Mouse (Mus musculus): ENCODE measurements around the gene Psmb5. TPM values are rescaled to one million over a fixed set of nuclear protein-coding genes. Genes with fewer than 3 reads are reported as not detected.
"Not testable (repeated sequence)": the region's sequence is repeated elsewhere in the genome, so short reads cannot be mapped to it uniquely, and the experiment has no call there.

The Psmb5 gene
- total RNA-seq, 2 experiments from 2014 or later: 209 to 210 TPM

DNA sequence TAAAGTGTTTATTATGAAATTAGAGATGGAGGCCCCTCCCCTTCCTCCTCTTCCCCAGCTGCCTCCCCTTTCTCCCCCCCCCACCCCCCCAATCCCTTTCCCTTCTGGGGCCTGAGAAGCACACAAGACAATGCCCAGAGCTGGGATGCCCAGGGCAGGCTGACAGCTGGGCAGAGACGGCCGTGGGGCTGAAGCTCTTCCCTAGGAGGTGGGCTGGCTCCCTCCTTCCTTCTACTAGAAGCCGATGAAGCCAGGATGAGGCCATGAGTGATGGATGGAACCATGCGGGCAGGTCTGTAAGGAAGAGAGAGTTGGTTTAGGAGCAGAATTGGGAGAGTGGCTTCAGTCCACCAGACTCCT lies 13.4 kb upstream of the Psmb5 start:
- no peak for DNase-seq (ENCODE audit: low spot score in 2 of 2)

DNA sequence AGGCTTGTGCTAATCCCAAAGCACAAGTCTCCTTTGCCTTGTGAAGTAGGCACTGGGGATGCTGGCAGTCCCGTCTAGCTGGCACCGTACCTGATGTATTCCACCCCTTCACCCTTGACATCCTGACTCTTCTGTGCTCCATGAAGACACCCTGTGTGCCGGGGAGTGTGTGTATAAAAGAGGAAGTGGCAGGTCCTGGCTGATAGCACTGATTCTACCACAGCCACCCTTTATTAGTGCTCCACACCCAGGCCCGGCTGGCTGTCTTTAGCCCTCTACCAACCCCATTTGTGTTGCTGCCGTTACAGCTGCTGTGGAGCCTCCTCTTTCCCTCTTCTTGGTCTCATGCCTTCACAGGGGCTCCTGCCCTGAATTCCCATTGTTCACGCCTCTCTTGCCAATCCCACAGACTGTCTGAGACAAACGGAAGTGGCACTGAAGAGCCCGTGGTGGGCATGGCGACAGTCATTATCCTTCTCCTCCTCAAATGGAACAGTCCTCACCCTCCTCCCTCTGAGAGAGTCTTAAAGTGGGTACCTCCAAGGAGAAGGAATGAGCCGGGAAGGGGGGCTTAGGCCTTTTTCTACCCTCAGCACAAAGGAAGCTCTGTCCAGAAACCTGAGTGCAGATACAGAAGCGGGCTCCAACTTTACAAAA lies 12.9 kb upstream of the Psmb5 start:
- DNase-seq (ENCODE audit: low spot score in 2 of 2): no peak

DNA sequence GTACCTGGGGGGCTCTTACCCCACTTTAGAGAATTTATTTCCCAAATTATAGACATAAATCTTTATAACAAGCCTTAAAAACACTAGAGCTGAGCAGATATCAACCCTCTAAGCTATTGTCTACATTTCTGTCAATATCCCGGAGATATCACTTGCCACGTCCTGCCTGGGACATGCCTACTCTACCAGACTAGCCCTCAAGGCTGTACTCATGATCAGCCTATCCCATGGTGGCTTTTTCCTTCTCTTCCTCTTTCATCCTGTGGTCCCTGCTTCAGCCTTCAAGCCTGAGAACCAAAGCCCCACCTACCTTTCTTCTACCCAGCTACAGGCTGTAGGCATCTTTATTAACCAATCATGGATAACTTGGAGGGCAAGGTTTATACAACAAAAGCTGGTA lies 12.0 kb upstream of the Psmb5 start:
- no peak for DNase-seq (ENCODE audit: low spot score in 2 of 2)

DNA sequence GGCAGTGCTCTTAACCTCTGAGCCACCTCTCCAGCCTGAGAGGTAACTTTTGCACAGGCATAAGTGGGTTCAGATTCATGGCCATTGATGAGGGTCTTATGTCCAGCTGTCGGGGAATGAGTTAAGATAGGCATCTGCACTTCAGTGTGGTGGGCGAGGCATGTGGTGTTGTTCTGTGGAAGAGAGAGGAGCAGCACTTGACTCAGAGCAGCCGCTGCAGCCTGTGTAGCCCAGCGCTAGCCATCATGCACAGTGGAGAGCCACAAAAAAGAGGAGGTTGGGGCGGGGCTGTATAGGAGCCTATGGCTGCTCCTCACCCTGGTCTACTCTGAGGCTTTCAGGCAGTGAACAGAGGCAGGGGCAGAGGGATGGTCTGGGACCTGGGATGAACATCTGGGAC lies 10.3 kb upstream of the Psmb5 start:
- DNase-seq (ENCODE audit: low spot score in 2 of 2): no peak

DNA sequence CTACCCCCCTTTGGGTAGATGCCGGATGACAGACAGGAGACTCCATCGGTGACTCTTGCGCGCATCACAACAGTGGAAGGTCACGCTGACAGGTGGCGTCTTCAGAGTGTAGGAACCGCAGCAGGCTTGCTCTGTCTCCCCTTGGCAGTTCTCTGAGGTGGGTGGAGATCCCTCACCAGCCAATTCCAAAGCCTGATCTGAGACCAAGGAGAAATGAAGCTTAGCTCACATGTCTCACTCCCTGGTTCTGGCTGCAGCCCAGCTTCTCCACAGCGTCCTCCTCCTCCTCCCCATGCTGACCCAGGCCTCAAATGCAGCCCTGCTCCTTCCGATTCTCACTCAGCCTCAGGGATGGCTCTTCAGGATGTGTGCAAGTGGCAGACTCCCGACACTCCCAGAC lies 7.2 kb upstream of the Psmb5 start:
- DNase-seq (ENCODE audit: low spot score in 2 of 2): no peak

DNA sequence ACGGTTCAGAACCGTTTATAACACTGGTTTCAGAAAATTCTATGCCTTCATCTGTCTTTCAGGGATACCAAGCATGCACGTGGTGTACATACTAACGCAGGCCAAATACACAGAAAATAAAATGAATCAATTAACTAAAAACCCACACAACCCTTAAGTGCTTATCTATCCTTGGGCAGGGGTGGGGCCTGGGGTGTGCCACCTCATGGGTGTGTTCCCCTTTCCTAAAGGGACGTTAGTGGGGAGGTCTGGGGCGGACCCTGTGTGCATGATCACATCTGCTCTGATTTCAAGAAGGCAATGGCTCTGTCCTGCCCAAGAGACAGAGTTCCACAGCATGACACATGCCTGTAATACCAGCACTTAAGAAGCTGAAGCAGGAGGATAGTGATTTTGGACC lies 5.5 kb upstream of the Psmb5 start:
- DNase-seq (ENCODE audit: low spot score in 2 of 2): no peak

DNA sequence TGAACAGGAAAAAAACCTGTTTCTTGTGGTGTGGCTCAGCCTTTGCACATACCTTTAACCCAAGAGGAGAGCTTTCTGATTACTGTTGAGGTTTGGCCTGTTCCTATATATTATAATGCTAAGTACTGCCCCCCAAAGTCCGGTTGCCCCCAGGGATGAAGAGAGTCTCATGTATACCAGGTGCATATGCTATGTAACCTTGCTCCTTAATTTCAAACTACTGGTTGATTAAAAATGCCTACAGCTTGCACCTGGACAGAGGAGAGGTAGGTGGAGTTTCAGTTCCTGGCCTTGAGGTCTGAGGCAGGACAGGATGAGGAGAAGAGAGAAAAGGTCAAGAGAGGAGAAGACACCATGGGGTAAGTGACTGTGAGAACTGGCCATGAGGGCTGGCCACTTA lies 3.3 kb upstream of the Psmb5 start, which contains the start of gene Psmb11:
Gene Psmb11, plus strand, starts transcription at position 301 of the 400 bp plus-strand sequence.
- DNase-seq (ENCODE audit: low spot score in 2 of 2): no peak

DNA sequence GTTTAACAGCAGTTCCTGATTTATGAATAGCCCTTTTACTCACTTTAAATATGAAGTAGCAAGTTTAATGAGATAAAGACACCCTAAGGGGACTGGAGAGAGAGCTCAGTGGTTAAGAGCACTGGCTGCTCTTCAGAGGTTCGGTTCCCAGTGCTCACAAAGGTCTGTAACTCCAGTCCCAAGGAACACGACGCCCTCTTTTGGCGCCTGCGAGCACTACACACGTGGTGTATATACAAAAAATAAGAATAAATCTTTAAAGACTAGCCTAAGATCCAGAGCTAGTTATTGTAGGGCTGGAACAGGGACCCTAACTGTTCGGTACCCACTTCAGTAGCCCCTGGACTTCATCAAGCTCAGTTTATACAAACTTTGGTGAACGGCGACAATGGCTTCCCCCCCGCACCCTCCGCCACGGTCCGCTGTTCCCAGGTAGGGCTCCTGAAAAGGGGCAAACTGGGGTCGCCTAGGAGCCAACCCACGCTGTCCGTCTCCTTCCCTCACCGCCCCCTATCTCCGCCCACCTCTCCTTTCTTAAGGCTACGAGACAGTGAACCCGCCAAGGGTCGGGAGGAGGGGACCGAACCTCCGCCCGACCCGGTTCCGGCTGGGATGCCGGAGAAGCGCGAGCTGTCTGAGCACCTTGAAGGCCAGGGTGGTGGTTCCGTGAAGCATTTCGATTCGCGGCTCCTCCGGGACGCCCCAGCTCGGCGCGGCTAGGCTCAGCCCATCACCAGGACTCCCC lies 498 bp downstream of the Psmb5 start:
- DNase-seq (ENCODE audit: low spot score in 2 of 2): no peak

DNA sequence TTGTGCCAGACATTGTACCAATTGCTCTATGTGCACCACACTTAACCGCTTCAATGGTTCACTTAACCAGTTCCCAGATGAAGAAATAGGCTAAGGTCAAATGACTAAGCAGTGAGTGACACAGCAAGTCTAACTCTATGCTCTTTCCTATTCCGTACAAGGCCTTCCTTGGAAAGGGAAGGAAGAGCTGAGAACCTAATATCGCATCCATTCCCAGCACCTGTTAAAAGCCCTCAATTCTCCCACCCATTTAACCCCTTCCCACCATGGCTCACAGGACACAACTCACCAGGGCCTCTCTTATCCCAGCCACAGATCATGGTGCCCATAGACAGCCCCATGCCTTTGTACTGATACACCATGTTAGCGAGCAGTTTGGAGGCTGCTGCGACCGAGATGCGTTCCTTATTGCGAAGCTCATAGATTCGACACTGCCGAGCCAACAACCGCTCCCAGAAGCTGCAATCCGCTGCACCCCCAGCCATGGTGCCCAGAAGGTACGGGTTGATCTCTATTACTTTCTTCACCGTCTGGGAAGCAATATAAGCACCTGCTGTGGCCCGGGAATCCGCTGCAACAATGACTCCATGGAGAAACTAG lies 1.5 kb downstream of the Psmb5 start:
- DNase-seq (ENCODE audit: low spot score in 2 of 2): no peak

DNA sequence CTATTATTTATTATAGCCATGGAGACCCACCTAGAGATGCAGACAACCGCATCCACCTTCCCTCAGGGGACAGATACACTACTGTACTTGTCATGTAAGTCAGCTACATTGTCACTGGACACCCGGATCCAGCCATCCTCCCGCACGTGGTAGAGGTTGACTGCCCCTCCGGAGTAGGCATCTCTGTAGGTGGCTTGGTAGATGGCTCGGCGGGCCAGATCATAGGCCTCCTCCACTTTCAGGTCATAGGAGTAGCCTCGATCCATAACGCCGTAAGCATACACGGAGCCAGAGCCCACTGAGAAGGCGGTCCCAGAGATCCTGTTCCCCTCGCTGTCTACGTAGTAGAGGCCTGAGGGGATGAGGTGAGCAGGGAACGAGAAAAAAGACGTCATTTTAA lies 3.7 kb downstream of the Psmb5 start:
- DNase-seq (ENCODE audit: low spot score in 2 of 2): not testable (repeated sequence)

DNA sequence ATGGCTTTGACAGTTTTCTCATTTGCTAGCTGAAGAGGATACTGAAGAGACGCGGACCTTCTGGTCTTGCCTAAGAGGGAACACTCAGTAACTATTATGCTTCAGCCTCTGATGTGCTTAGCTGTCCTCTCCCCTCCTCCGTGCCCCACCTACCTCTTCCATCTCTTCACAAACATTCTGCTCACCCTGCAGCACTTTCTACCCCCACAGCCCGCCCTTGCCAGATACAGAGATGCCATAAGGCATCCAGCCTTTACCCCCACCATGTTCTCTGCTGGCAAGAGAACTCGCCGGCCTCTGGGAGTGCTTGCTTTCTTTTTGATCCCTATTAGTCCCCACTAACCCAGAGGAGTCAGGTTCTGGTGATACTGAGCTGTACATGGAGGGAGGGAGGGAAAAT lies 7.2 kb downstream of the Psmb5 start:
- DNase-seq (ENCODE audit: low spot score in 2 of 2): peak; percentile 75 to 87

DNA sequence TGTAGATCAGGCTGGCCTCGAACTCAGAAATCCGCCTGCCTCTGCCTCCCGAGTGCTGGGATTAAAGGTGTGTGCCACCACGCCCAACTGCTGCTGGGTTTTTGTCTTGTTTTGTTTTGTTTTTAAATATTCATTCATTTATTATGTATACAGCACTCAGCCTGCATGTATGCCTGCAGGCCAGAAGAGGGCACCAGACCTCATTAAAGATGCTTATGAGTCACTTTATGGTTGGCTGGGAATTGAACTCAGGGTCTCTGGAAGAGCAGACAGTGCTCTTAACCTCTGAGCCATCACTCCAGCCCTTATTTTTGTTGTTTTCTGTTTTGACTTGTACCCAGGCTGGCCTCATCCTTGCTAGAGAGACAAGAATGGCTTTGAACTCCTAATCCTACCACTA lies 7.9 kb downstream of the Psmb5 start:
- DNase-seq (ENCODE audit: low spot score in 2 of 2): no peak

DNA sequence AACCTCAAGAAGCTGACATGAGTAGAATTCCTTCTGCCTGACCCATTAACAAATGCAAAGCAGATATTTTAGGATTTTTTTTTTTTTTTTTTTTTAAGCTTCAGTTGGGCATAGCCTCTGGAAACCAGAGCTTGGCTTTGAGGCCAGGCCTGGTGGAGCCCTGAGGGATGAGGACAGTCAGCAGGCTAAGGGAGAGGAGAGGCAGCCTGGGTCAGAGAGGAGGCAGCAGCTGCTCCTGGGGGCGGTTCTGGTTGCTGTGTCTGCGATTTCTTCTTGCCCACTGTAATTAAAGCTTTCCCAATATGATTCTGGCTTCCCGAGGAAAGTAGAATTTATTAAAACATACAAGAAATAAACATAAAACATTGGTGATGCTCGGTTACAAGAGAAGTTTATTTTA lies 8.6 kb downstream of the Psmb5 start:
- DNase-seq (ENCODE audit: low spot score in 2 of 2): no peak

DNA sequence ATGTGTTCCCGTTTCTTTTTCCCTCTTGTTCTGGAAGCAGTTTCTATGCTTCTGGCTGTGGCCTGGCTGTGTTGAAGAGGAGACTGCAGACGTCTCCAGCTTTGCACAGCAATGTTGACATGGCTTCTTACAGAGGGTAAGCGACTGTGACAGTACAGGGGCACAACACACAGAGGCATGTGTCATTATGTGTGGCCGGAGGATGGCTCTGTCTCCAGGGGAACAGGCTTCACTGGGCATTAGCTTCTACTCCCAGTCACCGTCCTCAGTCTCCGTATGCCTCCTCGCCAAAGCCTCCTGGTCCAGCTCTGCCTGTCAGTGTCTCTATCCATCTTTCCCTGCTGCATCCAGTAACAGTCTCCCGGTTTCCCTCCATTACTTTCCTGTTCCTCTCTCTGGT lies 10.6 kb downstream of the Psmb5 start:
- DNase-seq (ENCODE audit: low spot score in 2 of 2): no peak

DNA sequence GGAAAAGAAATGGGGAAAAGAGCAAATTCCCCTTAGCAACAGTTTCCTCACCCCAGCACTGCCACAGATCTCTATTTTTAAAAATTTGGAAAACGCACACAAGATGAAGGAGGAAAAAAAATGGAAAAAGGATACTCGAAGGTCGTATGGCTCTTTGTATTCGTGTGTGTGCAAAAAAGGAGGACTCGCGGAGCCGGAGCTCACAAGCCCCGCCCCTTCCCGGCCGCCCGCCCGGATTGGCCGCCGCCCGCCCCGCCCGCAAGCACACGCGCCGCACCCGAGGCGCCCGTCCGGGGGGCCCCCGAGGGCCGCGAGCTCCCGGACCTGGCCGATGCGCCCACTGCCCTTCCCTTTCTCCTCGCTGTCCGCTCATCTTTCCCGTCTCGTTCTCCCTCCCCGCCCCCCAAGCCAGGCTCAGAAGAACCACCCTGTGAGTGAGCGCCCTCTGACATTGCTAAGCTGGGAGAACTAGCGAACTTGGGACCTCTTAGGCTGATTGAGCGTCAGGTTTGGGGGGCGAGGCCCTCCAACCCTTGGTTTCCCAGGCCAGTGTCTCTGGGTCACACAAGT lies 12.0 kb downstream of the Psmb5 start, which contains the start of gene 4931414P19Rik:
Gene 4931414P19Rik, minus strand, starts transcription at position 242 of the 570 bp plus-strand sequence.
- peak; percentile 54 to 74 for DNase-seq (ENCODE audit: low spot score in 2 of 2)

DNA sequence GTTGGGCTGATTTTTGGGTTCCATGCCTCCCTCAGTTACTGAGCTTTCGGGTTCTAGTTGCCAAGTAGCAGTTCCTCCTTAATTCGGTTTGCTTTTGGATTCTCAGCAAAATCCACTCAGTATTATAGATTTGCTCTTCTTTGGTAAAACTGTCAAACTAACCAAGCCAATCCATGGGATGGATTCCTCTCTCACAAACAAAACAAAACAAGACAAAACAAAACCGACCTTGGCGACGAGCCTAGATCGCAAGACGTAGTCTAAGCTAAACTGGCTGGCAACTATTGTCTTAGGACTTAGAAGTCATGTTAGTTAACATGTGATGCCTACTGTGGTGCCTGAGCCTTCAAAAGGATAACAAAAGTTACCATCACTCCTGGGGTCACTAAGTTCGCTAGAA lies 14.1 kb downstream of the Psmb5 start:
- DNase-seq (ENCODE audit: low spot score in 2 of 2): no peak

DNA sequence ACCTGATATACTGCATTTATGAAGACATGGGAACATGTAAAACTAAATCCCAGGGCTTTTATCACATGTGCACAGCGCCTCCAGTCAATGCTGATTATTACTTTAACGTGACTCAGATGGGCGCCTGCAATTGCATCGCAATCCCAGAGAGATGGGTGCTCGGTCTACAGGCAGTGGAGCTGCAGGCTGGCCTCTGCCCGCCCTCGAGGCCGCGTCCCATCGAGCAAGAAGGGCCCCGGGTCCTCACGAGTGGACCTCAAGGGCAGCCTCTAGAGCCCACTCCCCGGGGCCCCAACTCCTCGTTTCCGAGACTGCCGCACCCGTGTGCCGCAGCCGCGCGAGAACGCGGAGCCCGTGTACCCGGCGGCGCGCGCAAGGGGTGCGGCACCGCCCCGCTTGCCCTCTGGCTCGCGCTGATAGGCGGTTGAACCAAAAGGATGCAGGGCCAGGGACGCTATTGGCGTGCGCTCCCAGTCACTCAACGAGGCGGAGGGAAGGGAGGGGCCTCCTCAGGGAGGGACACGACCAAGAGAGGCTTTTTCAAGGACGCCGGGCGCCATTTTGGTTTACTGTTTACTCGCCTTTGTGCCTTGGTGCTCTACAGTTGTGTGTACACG lies 14.7 kb downstream of the Psmb5 start:
- DNase-seq (ENCODE audit: low spot score in 2 of 2): peak; percentile 94 to 98

DNA sequence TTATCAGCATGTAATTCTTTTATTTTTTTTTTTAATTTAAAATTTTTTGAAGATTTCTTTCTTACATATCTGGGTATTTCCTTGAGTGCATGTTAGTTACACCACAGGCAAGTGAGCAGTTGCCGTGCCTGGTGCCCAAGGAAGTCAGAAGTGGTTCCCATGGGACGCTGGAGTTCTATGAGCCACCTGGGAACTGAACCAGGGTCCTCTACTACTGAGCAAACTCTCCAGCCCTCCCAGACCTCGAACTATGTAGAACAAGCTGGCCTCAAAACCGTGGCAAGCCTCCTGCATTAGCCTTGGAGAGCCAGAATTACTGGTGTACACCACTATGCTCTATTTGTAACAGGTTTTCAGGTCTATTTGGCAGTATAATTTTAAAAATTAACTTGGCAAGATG lies 15.2 kb downstream of the Psmb5 start:
- DNase-seq (ENCODE audit: low spot score in 2 of 2): no peak

DNA sequence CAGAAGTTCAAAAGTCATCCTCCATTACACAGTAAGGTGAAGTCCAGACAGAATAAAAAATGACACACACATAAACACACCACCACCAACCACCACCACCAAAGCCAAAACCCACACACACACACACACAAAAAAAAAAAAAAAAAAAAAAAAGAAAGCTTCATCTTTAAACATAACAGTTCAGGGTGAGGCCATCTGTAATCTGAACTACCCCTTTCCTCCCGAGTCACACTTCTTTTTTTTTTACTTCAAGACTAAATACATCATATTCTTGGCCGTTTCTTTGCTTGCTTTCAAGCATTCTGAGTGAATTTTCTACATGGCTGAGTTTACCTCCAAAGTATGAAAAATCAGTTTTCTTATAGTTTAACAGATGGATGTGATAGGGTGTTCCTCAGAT lies 16.2 kb downstream of the Psmb5 start:
- no peak for DNase-seq (ENCODE audit: low spot score in 2 of 2)

DNA sequence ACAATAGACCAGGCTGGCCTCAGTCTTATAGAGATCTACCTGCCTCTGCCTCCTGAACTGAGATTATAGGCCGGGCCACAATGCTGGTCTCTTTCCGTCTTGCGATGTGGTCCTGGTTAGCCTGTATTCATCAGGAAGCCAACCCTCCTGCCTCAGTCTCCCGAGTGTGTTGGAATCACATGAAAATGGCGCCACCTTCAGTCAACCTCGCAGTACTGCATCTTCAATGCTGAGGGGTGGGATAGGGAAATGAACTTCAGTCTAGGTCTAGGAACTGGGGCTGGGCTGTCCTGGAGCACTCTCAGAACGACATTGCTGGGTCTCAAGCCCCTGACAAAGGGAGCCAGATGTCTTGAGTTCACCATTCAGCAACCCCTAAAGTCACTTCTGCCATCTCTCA lies 20.7 kb downstream of the Psmb5 start:
- DNase-seq (ENCODE audit: low spot score in 2 of 2): no peak

DNA sequence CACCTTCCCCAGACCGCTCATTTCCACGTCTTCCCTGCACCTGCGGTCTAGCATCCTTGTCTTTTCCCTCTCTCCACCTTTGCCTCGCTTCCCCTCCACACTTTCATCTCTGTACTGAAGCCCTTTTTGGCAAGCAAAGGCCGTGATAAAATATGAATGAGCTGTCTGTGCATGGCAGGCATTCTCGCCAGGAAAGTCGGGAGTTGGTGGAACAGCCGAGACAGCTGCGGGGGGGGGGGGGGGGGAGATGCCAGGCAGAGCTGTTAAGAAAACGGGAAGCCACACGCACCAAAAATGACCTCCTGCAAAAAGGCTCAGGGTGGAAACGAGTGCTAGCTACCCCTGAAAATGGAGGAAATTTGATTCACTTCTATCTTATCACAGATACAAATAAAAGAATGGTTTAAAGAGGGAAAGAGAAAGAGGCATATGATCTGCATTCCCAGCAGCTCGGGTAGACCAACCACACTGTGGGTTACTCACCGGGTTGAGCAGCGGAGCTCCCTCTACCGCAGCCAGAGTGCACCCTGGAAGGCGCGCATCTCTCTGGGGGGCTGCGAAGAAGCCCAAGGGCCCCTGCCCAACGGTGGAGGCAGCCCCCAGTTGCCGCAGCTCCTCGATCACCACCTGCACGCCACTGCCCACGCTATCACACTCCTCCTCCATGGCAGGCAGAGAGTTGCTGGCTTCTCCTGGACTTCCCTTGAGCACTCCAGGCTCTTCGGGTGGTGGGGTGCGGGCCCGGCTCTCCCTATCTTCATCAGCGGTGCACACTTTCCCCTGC lies 23.0 kb downstream of the Psmb5 start:
- peak in 1 of 2 experiments; percentile 49 for DNase-seq (ENCODE audit: low spot score in 2 of 2)
